Mouse (Mus musculus): ENCODE measurements at regions not wholly inside any gene's neighbourhood (a gene's known extent, or its start where the extent isn't known, plus 50 kb on each side); places are given as distances from the start of the nearest gene placed in this dataset.
"Not testable (repeated sequence)": the region's sequence is repeated elsewhere in the genome, so short reads cannot be mapped to it uniquely, and the experiment has no call there.

GRCm38 (mm10) chr1:166895945-166896344, 105.3 kb upstream of the Fam78b start:
- intact Hi-C loops (cut with DNase I), result loop anchor here (5.0 kb wide), 1 partner anchor 101 kb away; no protein-coding TSS in a partner anchor
- no peak for DNase-seq

DNA sequence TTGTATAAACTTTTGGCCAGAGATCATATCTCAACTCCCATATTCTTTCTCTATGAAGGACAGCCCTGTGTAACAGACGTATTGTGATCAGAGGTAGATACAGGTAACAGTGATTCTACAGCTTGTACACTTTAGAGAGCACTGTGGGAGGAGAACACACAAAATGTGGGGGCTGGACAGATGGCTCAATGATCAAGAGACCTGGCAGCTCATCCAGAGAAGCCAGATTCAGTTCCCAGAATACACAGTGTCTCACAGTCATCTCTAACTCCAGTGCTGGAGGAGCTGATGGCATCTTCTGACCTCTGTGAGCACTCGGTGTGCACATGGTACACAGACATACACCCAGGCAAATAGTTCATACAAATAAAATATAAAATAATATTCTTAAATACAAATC, 102.5 kb upstream of the Fam78b start:
- intact Hi-C loops (cut with DNase I), result loop anchor here (5.0 kb wide), 1 partner anchor 99 kb away; no protein-coding TSS in a partner anchor
- DNase-seq, result no peak

DNA sequence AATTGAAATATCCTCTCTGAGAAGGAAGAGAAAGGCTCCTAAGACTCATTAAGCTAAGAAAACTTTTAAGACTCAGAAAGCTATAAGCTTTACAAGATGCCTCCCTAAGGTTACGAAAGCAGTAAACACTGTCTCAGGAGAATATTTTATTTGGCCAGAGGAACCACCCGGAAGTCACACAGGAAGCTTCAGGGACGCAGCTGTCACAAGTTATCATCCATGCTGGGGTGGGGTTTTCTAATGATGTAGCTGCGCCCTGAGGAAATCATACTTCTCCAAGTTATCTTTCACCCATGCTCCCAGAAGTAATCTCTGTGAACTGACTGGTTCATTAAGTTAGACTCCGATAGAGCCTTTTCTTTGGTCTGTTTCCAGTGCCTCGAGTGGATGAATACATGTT, 102.0 kb upstream of the Fam78b start:
- DNase-seq, result no peak
- intact Hi-C loops (cut with DNase I), result loop anchor here (5.0 kb wide), 1 partner anchor 98 kb away; no protein-coding TSS in a partner anchor

DNA sequence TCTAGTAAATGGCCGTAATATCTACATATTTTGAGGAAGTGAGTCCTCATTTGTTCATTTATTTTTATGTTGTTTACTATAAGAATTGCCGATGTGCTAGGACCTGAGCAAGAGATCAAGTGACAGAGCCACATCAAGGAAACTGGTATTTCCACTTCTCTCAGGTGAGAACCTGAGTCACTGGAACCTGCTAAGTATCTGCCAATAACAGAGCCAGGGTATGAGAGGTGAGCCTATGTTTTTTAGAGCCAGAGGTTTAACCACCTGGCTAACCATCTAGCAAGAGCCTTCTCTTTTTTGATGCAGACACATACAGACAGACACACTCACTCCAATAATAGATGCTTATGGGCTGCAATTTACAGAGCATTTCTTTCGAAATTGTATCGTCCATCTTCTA, 101.2 kb upstream of the Fam78b start:
- DNase-seq, result no peak
- intact Hi-C loops (cut with DNase I), result no loop called here

- DNase-seq, result peak in 1 of 2 experiments; percentile 2
- intact Hi-C loops (cut with DNase I), result no loop called here
These were observed 100.6 kb upstream of the Fam78b start for GRCm38 (mm10) chr1:166900441-166901161.

- intact Hi-C loops (cut with DNase I), result no loop called here
- DNase-seq, result no peak
These were observed 99.6 kb upstream of the Fam78b start for GRCm38 (mm10) chr1:166901574-166901973.

GRCm38 (mm10) chr1:166903417-166903816, 97.8 kb upstream of the Fam78b start:
- no peak for DNase-seq
- intact Hi-C loops (cut with DNase I), result no loop called here

GRCm38 (mm10) chr1:166908231-166908805, 92.9 kb upstream of the Fam78b start:
- intact Hi-C loops (cut with DNase I), result no loop called here
- no peak for DNase-seq

DNA sequence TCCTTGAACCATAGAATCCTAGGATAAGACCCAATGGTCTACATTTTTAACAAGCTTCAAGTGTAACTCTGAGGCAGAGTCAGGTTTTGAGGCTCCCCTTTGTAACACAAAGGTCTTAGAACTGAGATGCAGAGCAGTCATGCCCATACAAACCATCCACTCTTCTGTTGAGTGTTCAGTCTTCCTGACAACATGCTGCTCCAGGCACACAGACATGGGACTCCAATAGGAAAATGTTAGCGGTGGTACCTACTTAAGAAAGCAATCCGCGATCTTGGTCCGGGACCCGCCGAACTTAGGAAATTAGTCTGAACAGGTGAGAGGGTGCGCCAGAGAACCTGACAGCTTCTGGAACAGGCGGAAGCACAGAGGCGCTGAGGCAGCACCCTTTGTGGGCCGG, 89.0 kb upstream of the Fam78b start:
- DNase-seq; intact Hi-C loops (cut with DNase I): not testable (repeated sequence)

DNA sequence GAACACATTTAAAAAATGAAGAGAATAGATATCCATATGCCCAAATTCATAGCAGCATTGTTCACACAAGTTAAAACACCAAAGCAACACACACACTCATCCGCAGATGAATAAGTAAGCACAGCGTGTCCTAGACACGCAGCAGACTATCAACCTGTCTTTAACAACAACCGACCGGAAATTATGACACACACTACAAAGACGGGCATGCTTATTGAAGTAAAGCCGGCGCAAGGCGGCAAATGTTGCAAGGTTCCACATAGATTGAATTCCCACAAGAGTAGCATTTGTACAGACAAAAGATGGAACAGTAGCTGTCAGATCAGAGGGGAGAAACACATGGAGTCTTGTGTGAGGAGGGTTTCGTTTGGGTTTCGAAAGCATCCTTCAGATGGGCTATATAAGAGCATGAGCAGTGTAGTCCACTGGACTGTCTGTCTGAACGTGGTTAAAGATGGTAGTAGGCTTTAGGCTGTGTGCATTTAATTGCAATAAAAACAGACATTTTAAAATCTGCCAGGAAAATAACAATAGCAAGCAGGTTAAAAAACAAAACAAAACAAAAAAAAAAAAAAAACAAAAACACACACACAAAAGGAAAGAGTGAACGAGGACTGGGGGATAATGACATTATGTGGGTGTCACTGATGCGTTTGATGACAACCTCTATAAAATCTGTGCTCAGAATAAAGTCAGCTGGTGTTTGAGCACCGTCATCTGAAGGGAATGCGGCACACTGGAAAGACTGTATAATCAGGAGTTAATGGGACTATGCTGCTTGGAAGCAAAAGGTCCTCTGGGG, 78.1 kb upstream of the Fam78b start:
- intact Hi-C loops (cut with DNase I), result no loop called here
- DNase-seq, result no peak

DNA sequence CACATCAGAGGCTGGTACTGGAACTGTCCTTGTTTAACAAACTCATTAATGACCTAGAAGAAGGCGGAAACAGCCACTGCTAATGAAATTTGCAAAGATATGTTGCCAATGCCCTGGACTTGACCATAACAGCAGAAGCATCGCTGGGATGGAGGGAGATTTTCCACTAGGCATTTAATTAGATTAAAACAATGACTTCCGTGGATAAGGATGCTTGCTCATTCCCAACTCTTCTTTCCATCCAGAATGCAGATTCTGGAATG, 77.6 kb upstream of the Fam78b start:
- intact Hi-C loops (cut with DNase I), result no loop called here
- no peak for DNase-seq

DNA sequence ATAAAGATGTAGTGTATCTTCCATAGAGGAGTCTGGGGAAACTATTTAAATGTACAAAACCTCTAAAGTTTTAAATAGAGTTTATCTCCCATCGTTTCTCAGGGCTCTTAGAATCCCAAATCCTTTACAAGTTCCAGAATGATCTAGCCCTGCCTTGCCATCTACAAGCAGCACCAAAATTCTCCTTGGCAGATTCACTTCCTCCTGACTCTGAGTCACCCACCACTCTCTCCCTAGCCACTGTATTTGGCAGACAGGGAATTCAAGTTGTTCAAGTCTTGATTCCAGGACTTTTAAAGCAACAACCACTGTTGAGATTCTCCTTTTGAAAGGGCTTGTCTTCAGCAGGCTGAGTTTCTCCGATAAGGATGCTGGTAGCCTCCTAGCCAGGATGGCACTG, 77.1 kb upstream of the Fam78b start:
- DNase-seq, result no peak
- intact Hi-C loops (cut with DNase I), result no loop called here

DNA sequence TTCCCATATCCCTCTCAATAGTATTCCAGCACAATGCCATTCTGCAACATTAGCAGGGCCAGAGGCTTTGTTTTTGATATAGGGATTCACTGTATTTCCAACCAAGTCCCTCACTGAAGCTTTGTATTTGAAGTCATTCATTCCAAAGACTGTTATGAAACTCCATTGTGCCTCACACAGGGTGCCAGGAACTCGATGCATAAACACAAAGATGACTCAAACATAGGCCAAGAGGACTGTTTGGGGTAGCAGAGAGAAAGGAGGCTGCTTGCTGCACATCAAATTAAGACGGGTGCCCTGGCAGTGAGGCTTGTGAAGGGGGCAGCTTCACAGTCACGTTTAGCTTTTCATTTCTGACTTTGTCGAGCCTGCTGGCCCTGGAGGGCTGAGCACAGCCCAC, 75.1 kb upstream of the Fam78b start:
- intact Hi-C loops (cut with DNase I), result no loop called here

DNA sequence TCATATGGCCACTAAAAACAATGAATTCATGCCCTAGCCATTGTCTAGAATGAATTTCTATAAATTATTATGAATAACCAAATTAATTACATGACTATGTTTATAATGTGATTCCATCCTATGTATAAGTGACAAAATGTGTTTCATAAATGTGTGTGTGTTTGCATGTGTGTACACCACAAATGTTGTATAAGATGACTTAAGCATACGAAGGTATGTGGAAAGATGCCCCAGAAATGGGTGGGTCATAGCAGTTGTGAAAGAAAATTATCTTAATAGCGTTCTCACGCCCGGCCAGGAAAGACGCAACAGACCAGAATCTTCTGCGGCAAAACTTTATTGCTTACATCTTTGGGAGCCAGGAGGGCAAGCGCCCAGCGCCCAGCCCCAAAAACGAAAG, 61.5 kb upstream of the Fam78b start:
- DNase-seq; intact Hi-C loops (cut with DNase I): not testable (repeated sequence)

More for the DNA sequence above, 75.1 kb upstream of the Fam78b start:
- no peak for DNase-seq

GRCm38 (mm10) chr1:166940146-166941076, 60.8 kb upstream of the Fam78b start:
- DNase-seq; intact Hi-C loops (cut with DNase I): not testable (repeated sequence)

- intact Hi-C loops (cut with DNase I), result no loop called here
- DNase-seq, result peak in 1 of 2 experiments; percentile 3
These were observed 59.0 kb upstream of the Fam78b start for GRCm38 (mm10) chr1:166942201-166942600.

DNA sequence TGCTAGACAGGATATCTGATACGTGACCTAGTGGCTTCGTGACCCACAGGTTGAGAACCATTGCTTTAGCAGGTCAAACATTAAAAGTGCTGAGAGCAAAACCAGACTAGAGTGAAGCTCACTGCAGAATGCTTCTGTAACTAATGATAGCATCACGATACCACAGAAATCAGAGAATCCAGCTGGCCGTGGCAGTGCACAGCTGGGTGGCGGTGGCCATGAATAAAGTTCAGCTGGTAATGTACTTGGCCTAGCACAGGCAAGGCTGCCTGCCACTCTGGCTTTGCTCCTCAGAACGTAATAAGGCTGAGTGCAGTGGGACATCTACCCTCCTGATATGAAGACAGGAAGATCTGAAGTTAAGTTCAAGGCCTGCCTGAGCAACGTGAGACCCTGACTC, 56.7 kb upstream of the Fam78b start:
- intact Hi-C loops (cut with DNase I), result no loop called here
- no peak for DNase-seq

- intact Hi-C loops (cut with DNase I), result no loop called here
- DNase-seq, result no peak
These were observed 53.1 kb upstream of the Fam78b start for GRCm38 (mm10) chr1:166947844-166948702.
